Mouse (Mus musculus) heart, postnatal 0 days (tissue): ENCODE measurements around the gene Arhgef17. TPM values are rescaled to one million over a fixed set of nuclear protein-coding genes. Genes with fewer than 3 reads are reported as not detected.

Source experiments
- ATAC-seq: fragments of 200-750 bp; cut with Nextera tagmentation; 2 replicates; pipeline ENCODE4 v1.8.0; 2017; ENCODE audit warnings: low read depth, moderate number of reproducible peaks, moderate library complexity; ENCODE audit not compliant: insufficient read depth
- DNase-seq: peaks from one replicate; pipeline ENCODE4 v3.0.0-alpha.2; 2016; ENCODE audit warnings: low spot score
- H3K27ac ChIP-seq: fragments of 300-500 bp; sonication (generic); 2 replicates; pipeline ENCODE4 v1.5.1; 2014; ENCODE audit warnings: low read depth, mild to moderate bottlenecking
- H3K27me3 ChIP-seq: fragments of 300-500 bp; sonication (generic); 2 replicates; pipeline ENCODE4 v1.6.1; 2014; ENCODE audit warnings: low read length, mixed read lengths; ENCODE audit not compliant: control insufficient read depth, insufficient read depth
- H3K36me3 ChIP-seq: fragments of 300-500 bp; sonication (generic); replicated peaks from 2 replicates; pipeline ENCODE4 v1.6.1; 2014; ENCODE audit warnings: low read length, mixed read lengths; ENCODE audit not compliant: control insufficient read depth, insufficient read depth
- H3K4me1 ChIP-seq: fragments of 300-500 bp; sonication (generic); 2 replicates; pipeline ENCODE4 v1.6.1; 2014; ENCODE audit warnings: antibody characterized with exemption; ENCODE audit not compliant: control insufficient read depth, insufficient read depth
- H3K4me2 ChIP-seq: fragments of 300-500 bp; sonication (generic); 2 replicates; pipeline ENCODE4 v1.6.1; 2014; ENCODE audit warnings: low read depth, mild to moderate bottlenecking, low read length, moderate library complexity
- H3K4me3 ChIP-seq: fragments of 300-500 bp; sonication (generic); 2 replicates; pipeline ENCODE4 v1.5.1; 2014; ENCODE audit warnings: low read depth, low read length
- H3K9ac ChIP-seq: fragments of 300-500 bp; sonication (generic); replicated peaks from 2 replicates; pipeline ENCODE4 v1.6.1; 2014; ENCODE audit warnings: low read depth, low read length, mixed read lengths
- H3K9me3 ChIP-seq: fragments of 300-500 bp; sonication (generic); replicated peaks from 2 replicates; pipeline ENCODE4 v1.6.1; 2016; ENCODE audit warnings: low read length; ENCODE audit not compliant: control insufficient read depth
- CTCF ChIP-seq: IDR thresholded peaks from 2 replicates; pipeline ENCODE4 v1.5.1; 2016; ENCODE audit warnings: antibody characterized with exemption, control low read depth, low read depth
- EP300 ChIP-seq: IDR thresholded peaks from 2 replicates; pipeline ENCODE4 v1.6.1; 2016; ENCODE audit warnings: antibody characterized with exemption, low read depth
- WGBS: fragments of 180-500 bp; shearing (Covaris S2); extraction: QIAGEN DNeasy Blood & Tissue Kit; methylation state at CpG from one replicate; pipeline ENCODE4 v1.1.7; 2014; 5-methylcytosine and 5-hydroxymethylcytosine counted together
- polyA plus RNA-seq: library from polyadenylated mRNA; unstranded; fragments of >200 nt; fragmentation: Nextera tagmentation; extraction: Ambion mirVana; gene quantifications from 2 replicates; pipeline ENCODE4 v1.2.1, GENCODE M21; 2015
- total RNA-seq: library from RNA; depleted of rRNA; stranded (reverse); fragments of >200 nt; gene quantifications from 2 replicates; pipeline ENCODE4 v1.2.3, GENCODE M21; 2014; ENCODE audit warnings: low replicate concordance

Gene Arhgef17
- total and polyA plus RNA-seq, 2 experiments from 2014 or later, result 2.8 to 28.4 TPM

DNA sequence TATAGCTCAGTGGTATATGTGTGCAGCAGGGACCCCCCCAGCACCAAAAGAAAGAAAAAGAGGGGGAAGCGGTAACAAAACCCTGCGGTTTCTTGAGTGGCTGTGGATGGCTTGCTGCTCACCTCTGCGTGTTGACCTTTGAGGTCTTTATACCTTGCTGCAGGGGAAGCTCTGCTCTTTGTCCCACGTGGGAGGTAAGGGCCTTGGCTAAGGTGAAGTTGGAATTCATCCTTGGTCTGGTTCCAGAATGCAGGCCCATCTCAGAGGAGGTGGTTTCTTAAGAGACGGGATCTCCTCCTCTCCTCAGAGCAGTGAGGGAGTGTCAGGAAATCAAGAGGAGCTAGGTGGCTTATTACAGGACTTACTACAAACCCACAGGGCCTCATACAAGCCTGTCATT, 89.7 kb downstream of the Arhgef17 start:
- WGBS, result 91% methylated on average over 5 of the region's 5 CpGs
- no peak overlapping the region for H3K4me2 ChIP-seq
- TF ChIP-seq CTCF, result no peak
- TF ChIP-seq EP300, result no peak

DNA sequence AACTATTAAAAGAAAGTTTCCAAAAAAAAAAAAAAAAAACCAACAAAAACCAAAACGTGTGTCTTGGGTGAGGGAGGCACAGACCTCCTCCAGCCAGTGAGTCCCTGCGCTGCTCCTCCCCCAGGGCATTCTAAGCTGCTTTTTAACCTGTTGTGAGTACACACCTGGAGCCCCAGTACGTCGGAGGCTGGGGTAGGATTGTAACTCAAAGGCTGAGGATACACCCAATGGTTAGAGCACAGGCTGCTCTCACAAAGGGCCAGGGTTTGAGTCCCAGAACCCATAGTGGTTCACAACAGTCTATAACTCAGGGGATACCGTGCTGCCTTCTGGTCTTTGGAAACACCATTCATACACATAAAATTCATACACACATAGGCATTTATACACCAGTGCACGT, 90.3 kb downstream of the Arhgef17 start:
- ATAC-seq (no peak), DNase-seq (peak; percentile 1)
- TF ChIP-seq EP300 (no peak), CTCF (no peak)
- H3K9ac ChIP-seq, result no peak overlapping the region
- no peaks in the 10 kb centered on the region for H3K27me3 ChIP-seq
- H3K4me2 ChIP-seq, result no peak overlapping the region
- no peaks in the 10 kb centered on the region for H3K9me3 ChIP-seq
- H3K4me3 ChIP-seq, result no peak overlapping the region
- no peak overlapping the region for H3K27ac ChIP-seq
- 0 out of 2 replicates have a peak, but pooled peaks cover 7% of the 10 kb centered on the region for H3K36me3 ChIP-seq
- whole genome bisulfite sequencing, result 95% methylated on average over 6 of the region's 6 CpGs
- peaks cover 31% of the 10 kb centered on the region for H3K4me1 ChIP-seq

More for the DNA sequence above, 89.7 kb downstream of the Arhgef17 start:
- no peak overlapping the region for H3K27ac ChIP-seq
- no peaks in the 10 kb centered on the region for H3K9me3 ChIP-seq
- no peaks in the 10 kb centered on the region for H3K27me3 ChIP-seq
- H3K9ac ChIP-seq, result no peak overlapping the region
- peaks cover 31% of the 10 kb centered on the region for H3K4me1 ChIP-seq
- H3K36me3 ChIP-seq, result 0 out of 2 replicates have a peak, but pooled peaks cover 1% of the 10 kb centered on the region
- DNase-seq, result peak; percentile 2
- ATAC-seq, result no peak
- no peak overlapping the region for H3K4me3 ChIP-seq

DNA sequence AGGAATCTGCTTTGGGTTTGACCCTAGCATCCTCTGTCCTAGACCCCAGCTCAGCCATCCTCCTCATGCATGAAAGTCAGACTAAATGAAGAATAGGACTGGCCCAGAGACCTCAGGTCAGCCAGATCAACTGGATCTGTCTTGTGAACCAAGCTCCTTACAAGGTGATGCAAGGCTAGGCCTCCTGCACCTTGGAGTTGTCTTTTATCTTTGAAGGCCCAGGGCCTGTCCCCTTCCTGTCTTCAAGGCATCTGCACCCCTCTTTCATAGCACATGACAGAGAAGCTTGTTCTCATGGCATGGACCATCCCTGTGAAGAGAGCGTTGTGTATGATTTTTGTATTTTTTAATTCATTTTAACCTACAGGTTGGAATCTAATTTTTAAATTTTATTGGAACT, 91.0 kb downstream of the Arhgef17 start:
- DNase-seq, result no peak
- no peak overlapping the region for H3K9ac ChIP-seq
- H3K4me3 ChIP-seq, result no peak overlapping the region

DNA sequence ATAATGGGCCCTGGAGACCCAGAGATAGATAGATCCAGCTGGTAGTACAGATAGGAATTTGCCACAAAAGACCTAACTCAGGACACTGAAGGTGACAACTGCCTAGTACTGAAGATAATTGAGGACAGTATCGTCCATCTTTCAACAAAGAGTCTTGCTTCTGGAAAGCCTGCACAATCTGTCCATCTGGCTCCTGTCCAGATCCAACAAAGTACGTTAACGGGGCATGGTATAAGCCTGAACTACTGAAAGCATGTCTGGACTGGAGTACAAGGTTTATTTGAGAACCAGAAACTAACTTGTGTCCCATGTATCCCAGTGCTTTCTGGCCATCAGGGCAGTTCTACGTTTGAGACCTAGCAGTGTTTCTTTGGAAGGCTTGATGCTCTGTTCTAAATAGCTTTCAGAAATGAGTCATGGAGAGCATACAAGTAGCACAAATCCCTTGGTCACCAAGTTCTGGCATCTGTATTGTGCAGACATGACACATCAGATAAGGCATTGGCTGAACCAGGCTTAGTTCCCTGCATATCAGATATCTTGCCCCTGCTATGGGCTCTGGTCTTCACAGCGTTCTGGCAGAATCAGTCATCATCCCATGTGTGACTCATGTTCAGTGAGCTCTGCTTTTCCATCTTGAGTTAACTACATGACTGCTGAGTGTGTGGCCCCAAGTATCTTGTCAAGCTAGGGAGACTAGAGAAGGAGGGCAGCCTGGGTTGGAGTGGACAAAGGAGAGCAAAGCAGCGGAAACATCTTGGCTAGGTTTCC, 92.1 kb downstream of the Arhgef17 start:
- Histone ChIP-seq H3K27ac (peak overlapping the region; percentile 3; the same call in 1 of the 2 replicates), H3K4me3 (no peak overlapping the region), H3K4me2 (no peak overlapping the region), H3K36me3 (peaks cover 19% of the 10 kb centered on the region), H3K4me1 (peaks cover 26% of the 10 kb centered on the region), H3K27me3 (no peaks in the 10 kb centered on the region), H3K9me3 (no peaks in the 10 kb centered on the region), H3K9ac (no peak overlapping the region)
- ATAC-seq, result no peak; the same call in 1 of the 2 replicates
- no peak for TF ChIP-seq EP300
- TF ChIP-seq CTCF, result no peak
- 42% methylated on average over 6 of the region's 6 CpGs for WGBS
- peak; percentile 13 for DNase-seq

More for the DNA sequence above, 91.0 kb downstream of the Arhgef17 start:
- no peaks in the 10 kb centered on the region for H3K27me3 ChIP-seq
- TF ChIP-seq CTCF, result no peak
- no peak for TF ChIP-seq EP300
- no peak overlapping the region for H3K27ac ChIP-seq
- WGBS, result 100% methylated on average over 1 of the region's 1 CpGs
- no peak for ATAC-seq
- no peaks in the 10 kb centered on the region for H3K9me3 ChIP-seq
- peaks cover 31% of the 10 kb centered on the region for H3K4me1 ChIP-seq
- no peak overlapping the region for H3K4me2 ChIP-seq
- 0 out of 2 replicates have a peak, but pooled peaks cover 10% of the 10 kb centered on the region for H3K36me3 ChIP-seq

DNA sequence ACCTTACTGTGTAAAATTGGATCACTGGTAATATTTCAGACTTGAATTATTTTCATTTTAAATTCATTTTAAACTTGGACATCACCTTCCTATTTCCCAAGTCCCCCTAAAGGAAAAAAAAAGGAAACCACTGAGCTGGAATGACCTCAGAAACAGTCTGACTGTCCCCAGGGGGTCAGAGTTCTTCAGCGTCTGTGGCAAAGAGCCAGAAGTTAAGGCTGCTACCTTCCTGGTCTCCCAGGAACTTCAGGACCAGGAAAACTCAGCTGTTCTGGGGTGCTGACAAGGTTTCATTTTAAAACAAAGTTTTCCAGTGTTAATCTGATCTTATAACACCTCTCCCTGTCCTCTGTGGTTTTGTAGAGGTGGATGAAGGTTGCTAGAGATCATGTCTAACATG, 94.2 kb downstream of the Arhgef17 start:
- Histone ChIP-seq H3K4me2 (no peak overlapping the region), H3K27me3 (no peaks in the 10 kb centered on the region), H3K4me1 (peaks cover 16% of the 10 kb centered on the region; the same call in 1 of the 2 replicates), H3K9me3 (no peaks in the 10 kb centered on the region), H3K36me3 (peaks cover 28% of the 10 kb centered on the region), H3K4me3 (no peak overlapping the region), H3K9ac (no peak overlapping the region), H3K27ac (no peak overlapping the region)
- no peak for DNase-seq
- 57% methylated on average over 1 of the region's 1 CpGs for WGBS
- ATAC-seq, result no peak
- no peak for TF ChIP-seq EP300
- TF ChIP-seq CTCF, result no peak
